Mouse (Mus musculus) gastrocnemius, adult 8-10 months (tissue): ENCODE measurements around the gene Slc25a11. TPM values are rescaled to one million over a fixed set of nuclear protein-coding genes. Genes with fewer than 3 reads are reported as not detected.

Source experiments
- DNase-seq, 2 experiments: peaks; one replicate each; pipeline ENCODE4 v3.0.0; 2022; ENCODE audit warnings: low spot score in 2 of 2
- total RNA-seq, 4 experiments: library from RNA; stranded (reverse); gene quantifications; 2 replicates each; pipeline ENCODE4 v1.2.4; 2022

Gene Slc25a11
- total RNA-seq, 4 experiments from 2014 or later = 276 to 326 (median 293) TPM

DNA sequence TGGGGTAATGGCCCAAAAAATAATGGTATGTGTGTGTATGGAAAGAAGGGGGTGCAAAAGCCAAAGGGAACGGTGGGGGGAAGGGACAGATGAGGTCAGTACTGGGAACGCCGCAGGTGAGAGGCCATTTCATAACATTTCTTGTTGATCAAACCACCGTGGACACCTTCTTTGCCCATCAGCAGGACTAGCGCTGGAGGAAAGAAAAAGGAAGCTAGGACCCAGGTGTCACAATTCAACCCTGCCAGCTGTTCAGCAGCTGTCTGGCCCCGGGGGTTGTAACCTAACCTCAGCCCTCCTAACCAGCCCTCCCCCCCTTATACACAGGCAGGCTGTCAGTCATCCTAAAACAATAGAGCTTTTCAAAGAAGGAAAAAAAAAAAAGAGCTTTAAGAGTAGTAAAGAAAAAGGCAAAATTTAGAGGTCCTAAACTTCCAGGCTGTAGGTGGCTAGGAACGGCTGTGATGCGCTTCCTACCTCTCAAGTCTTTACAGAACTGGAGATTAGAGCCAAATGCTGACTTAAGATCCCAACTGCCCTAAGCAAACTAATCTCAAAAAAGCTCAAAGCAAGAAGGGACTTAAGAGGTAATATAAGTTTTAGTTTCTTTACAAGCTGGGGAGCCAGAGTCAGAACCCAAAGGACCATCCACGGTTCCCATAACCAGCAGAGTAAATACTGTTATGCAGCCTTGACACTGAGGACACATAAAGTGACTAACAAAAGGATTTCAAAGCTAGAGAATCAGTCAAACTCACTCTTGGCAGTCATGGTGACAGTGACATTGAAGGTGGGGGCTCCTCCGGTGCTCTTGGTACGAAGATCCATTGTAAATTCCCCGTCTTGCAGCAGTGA lies 5.0 kb upstream of the Slc25a11 start:
- peak in 1 of 2 experiments; percentile 9 for DNase-seq

GRCm38 (mm10) chr11:70651391-70651790 lies 4.1 kb upstream of the Slc25a11 start:
- DNase-seq = peak in 1 of 2 experiments; percentile 2

- DNase-seq = peak in 1 of 2 experiments; percentile 2
These were observed 3.3 kb upstream of the Slc25a11 start for GRCm38 (mm10) chr11:70650322-70651175.

DNA sequence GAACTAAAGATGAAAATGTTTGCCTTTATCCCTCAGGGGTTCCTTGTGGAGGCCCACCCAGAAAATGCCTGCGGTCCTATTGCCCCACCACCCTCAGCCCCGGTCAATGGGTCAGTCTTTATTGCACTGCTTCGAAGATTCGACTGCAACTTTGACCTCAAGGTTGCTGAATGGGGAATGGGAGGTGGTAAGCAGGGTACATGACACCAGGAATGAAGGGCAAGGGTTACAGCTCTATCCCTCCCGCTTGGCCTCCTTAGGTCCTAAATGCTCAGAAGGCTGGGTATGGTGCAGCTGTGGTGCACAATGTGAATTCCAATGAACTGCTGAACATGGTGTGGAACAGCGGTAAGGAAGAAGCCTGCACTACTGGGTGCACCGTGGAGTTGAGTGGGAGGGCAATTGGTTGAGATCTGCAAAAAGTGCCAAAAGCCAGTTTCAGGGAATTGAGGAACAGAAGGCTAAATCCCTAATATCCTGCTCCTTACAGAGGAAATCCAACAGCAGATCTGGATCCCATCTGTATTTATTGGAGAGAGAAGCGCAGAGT lies 2.0 kb upstream of the Slc25a11 start:
- DNase-seq = peak in 1 of 2 experiments; percentile 2

GRCm38 (mm10) chr11:70648512-70648911 lies 1.2 kb upstream of the Slc25a11 start:
- no peak for DNase-seq

DNA sequence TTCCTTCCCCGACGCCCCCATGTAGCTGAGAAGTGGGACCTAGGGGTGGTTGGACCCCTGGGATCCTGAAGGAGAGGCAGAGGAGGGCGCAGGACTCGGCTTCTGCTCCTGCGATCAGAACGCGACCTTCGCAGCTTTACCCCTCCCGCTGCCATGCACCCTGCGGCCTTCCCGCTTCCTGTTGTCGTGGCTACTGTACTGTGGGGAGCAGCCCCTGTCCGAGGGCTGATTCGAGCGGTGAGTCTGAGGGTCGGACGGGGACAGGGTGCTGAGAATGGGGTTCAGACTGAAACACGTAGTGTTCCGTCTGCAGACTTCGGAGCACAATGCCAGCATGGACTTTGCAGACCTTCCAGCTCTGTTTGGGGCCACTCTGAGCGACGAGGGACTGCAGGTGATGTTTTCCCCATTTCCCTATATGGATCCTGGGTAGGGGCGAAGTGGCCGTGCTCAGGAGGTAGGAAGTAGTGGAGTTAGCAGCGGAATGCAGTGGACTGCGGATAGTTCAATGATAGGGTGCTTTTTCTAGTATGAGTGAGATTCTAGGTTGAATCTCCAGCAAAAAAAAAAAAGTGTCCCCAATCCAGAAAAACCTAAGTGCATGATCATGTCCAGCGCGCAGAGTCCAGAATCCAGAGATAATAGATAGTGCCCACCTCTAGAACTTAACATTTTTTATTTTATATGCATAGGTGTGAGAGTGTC lies 589 bp upstream of the Slc25a11 start:
- peak in 1 of 2 experiments; percentile 20 for DNase-seq

GRCm38 (mm10) chr11:70646259-70646555 lies 1.1 kb downstream of the Slc25a11 start:
- DNase-seq = no peak

- DNase-seq = peak in 1 of 2 experiments; percentile 5
These were observed 1.6 kb downstream of the Slc25a11 start for GRCm38 (mm10) chr11:70645461-70646258.

- peak in 1 of 2 experiments; percentile 3 for DNase-seq
These were observed 2.6 kb downstream of the Slc25a11 start for GRCm38 (mm10) chr11:70644564-70645103.

DNA sequence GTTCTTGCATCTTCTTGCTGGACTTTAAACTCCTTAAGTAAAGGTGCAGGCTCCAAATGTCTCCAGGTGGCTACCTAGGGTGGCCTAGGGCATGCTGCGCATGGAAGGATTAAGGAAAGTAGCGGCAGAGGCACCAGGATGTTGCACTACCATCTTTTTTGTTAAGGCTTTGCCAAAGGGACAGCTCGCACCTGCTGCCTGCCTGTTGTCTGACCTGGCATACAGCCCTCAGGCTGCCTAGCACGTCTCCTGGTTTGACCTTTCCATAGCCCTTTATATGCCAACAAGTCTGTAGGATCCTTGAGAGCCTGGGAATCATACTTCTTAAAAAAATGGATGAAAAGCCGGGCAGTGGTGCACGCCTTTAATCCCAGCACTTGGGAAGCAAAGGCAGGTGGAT lies 4.2 kb downstream of the Slc25a11 start:
- peak in 1 of 2 experiments; percentile 43 for DNase-seq

- peak in 1 of 2 experiments; percentile 3 for DNase-seq
These were observed 6.0 kb downstream of the Slc25a11 start for GRCm38 (mm10) chr11:70641241-70641640.

DNA sequence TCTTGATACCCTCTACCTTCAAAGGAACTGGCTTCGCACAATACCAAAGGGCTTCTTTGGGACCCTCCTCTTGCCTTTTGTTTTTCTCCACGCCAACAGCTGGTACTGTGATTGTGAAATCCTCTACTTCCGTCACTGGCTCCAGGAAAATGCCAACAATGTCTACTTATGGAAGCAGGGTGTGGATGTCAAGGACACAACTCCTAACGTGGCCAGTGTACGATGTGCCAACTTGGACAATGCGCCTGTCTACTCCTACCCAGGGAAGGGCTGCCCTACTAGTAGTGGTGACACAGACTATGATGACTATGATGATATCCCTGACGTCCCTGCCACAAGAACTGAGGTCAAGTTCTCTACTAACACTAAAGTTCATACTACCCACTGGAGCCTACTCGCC lies 7.3 kb downstream of the Slc25a11 start:
- DNase-seq = peak in 1 of 2 experiments; percentile 2

DNA sequence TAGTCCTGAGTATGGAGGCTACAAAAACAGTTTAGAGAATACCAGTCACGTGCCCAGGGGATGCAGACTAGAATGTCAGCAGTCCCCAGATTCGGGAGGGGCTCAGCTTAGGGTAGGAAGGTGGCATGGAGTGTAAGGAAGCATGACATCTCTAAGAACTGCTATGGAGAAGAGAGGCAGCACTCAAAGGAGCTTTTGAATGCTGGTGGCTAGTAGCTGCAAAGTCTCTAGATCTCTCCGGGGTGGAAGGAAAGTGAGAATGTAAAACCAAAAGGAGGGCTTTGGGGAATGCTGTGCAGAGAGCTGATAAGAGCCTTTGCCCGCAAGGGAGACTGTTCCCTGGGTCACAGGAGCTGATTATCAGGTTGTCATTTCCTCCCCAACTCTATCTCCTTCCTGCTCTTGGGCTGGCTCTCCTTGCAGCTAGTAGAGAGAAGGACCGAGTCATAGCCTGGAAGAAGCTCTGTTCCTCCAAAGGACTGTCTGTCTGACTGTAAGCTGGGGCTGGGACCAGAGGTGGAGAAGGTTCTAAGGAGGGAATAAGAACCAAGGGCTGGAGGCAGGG lies 8.5 kb downstream of the Slc25a11 start, which contains the start of gene Gp1ba:
Gene Gp1ba (plus strand): TSS at position 409 of the 565 bp plus-strand sequence.
- DNase-seq = no peak

DNA sequence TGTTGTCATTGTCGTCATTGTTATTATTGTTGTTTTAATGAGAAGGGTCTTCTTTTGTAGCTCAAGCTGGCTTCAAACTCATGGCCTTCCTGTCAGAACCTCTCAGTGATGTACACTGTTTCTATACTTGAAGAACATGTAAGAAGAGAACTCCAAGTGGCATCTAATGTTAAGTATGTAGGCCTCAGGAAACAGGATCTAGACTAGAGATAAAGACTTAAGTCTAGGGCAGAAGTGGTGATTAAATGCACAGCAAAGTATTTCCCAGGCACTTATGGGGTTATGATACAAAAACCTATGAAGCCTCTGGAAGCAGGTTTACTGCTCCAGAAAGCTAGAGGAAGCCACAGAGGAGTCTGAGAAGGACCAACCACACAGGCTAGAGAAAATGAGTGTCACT lies 9.0 kb downstream of the Slc25a11 start:
- no peak for DNase-seq

GRCm38 (mm10) chr11:70637764-70638163 lies 9.5 kb downstream of the Slc25a11 start:
- no peak for DNase-seq

GRCm38 (mm10) chr11:70635601-70636000 lies 11.7 kb downstream of the Slc25a11 start:
- DNase-seq = peak in 1 of 2 experiments; percentile 1

DNA sequence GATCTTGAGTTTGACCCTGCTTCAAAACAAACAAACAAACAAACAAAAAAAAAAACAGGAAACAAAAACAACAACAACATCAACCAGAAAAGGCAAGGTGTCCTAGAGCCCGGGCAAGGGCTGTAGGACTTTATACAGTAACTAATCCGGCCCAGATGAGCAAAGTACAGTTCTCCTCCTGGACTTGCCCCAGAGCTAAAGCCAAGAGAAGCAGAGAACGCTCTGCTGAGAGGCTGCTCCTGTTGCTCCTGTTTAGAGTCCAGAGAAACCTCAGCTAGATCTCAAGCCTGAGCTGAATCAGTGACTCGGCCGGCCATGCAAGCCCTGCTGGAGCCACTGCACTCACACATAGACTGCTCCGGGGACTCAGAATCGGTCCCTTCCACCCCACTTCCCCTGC lies 17.1 kb downstream of the Slc25a11 start:
- DNase-seq = peak in 1 of 2 experiments; percentile 2

GRCm38 (mm10) chr11:70629557-70629956 lies 17.7 kb downstream of the Slc25a11 start:
- peak in 1 of 2 experiments; percentile 2 for DNase-seq

DNA sequence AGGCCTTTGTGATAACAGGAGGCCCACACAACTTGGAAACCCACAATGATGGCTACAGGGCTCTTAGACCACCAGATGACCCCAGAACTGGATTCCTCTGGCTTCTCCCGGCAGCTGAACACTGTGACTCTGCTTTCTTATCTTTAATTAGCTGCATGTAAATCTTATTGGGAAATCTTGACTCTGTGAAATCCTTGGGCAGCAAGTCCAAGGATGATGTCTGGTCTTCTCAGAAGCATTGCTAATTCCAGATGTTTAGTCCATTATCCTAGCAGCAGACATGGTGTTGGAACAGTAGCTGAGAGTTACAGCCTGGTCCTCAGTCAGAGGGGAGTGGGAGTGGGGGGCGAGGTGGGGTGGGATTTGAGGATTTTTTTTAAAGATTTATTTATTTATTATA lies 18.8 kb downstream of the Slc25a11 start:
- DNase-seq = no peak

DNA sequence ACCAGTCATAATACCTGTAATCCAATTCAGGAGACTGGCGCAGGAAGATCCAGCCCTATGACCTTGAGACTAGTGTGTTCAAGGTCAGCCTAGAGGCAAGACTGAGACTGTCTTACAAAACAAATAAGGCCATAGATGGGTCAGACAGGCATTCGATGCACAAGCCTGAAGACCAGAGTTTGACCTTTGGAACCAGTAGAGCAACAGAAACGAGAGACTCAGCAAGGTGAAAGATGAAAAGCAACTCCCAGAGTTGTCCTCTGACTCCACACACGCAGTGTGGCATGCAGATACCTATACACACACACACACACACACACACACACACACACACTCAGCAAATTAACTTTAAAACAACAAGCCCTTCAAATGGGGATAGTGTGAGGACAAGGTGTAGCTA lies 20.4 kb downstream of the Slc25a11 start:
- DNase-seq = no peak
